Mouse (Mus musculus) heart, adult 11 months (tissue): Measurements from ENCODE around the gene Limd1.
A peak's percentile ranks its signal among the peaks of the same experiment; 100 is the strongest.

Experiments used
- DNase-seq: peaks from one replicate; pipeline ENCODE4 v3.0.0; 2022

The Limd1 gene

DNA sequence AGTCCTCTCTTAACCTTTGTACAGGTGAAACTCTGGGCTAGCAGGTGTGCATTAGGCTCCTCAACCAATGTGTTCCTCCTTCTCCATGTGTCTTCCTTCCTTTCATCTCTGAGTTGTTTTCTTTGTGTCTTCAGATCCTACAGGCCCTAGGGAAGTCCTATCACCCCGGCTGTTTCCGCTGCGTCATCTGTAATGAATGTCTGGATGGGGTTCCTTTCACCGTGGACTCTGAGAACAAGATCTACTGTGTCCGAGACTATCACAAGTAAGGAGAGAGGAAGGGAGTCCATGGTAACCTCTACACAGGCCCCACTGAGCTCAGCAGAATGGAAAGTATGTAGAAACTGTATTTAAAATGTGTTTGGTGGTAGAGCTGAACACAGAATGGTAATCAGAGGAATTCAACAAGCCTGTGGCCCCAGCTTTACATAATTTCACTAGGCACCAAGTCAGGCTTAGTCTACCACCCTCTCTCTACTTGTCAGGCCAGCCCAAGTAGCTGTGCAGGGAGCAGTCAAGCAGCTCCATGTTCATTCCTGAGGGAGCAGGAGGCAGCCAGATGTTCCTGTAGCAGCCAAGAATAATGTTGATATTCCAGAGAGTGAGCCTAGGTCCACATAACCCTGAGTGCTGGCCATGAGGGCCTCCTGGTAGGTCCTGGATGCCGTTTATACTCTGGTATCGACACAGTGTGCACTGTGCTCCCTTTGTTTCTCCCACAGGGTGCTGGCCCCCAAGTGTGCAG, 38.3 kb downstream of the Limd1 start:
- DNase-seq = peak; percentile 96

DNA sequence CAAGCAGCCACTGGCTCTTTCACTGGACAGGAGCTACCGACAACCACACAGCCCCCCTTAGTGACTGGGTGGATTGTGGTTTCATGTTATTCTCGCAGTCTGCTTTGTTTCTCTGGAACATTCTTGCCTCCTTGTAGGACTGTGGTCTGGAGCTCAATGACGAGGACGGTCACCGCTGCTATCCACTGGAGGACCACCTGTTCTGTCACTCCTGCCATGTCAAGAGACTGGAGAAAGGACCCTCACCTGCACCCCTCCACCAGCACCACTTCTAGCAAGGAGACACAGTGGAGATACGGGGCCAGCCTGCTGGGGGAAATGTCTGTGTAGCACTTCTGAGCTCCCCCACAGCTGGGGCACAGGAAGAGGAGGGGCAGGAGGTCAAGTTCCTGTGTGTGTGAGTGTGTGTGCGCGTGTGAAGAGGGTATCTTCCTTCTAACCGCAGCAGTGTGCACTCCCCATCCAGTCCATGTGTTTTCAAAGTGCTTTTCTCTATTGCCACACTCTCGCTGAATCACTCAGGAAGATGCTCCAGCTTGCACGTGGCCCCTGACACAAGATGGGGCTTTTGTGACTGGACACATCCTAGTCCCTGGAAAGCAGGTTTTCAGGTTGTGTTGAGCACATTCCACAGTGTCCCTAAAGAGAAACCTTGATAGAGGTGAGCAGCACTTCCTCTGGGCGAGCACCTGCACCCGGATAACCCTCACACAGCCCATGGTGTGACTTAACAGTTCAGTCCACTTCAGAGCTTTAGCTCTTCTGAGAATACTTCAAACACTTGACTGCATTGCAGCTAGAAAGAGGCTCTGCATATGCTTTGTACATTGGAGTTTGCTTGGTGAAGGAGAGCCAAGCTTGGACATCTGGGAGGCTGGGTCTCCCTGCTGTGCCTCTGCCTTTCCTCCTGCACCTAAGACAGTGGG, 40.7 kb downstream of the Limd1 start:
- DNase-seq = peak; percentile 90

DNA sequence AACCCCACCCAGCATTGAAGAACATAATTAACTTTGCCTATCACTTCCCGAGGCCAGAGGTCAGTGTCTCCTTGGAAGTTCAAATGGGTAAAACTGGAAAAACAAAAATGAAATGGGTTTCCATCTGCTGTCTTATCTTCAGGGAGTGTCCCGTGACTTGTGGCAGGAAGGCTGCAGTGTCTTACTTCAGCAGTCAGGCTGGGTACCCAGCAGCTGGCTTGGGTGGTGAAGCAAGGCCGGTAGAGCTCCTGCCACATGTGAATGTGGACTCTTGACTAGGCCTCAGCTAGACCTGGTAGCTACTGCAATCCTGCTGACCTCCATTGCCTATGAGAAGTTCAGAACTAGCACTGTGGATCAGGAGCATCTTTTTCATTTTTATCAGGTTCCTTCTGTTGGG, 42.2 kb downstream of the Limd1 start:
- peak; percentile 84 for DNase-seq

- no peak for DNase-seq
Measured at GRCm38 (mm10) chr9:123523676-123524075, 45.2 kb downstream of the Limd1 start.

DNA sequence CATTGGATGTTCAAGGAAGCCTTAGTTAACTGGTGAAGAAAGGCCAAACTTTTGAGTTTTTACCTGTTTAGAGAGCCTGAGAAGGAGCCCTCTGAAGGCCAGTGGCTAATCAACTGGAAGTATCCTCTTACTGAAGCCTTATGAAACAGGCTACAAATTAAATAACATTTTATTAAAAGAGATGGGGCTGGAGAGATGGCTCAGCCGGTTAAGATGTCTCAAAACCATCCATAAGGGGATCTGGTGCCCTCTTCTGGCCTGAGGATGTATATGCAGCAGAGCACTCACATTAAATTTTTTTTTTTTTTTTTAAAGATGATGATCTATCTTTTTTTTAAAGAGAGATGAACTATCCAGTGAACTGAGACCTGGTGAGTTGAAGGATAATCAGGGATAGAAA, 46.6 kb downstream of the Limd1 start:
- DNase-seq = peak; percentile 91

DNA sequence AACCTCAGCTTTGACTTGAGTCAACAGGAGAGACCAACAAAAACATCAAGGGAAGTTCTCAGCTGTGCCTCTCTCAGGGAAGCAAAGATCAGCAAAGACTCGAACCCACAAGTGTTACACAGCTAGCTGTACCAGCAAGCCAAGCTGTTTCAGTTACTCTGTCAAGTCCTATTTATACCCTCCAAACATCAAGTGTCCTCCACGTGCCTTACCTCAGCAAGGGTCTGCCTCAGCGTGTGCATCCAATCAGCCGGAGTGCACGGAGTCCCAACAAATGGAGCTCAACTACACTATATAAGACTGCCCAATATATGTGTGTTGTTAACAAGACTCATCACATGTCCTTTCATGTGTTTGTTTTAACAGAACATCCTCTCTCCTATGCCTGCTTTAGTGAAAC, 48.0 kb downstream of the Limd1 start:
- peak; percentile 90 for DNase-seq

GRCm38 (mm10) chr9:123528087-123528925, 49.8 kb downstream of the Limd1 start:
- peak; percentile 64 for DNase-seq

DNA sequence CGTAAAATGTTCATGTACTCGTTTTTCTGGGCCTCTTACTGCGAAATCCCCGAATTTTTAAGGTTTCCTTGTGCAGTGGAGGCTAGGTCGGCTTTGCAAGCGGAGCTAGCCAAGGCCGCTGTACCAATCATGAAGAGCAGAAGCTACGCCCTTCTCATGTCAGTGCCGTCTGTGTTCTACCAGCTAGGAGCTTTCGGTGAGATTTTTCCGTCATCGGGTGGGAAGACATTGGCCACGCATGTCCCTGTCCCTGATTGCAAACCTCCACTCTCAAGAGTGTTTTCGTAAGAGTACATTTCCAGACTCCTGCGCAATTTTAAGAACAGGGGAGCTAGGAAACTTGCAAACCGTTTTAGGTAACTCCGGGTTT, 50.4 kb downstream of the Limd1 start:
- peak; percentile 96 for DNase-seq

- peak; percentile 100 for DNase-seq
Measured at GRCm38 (mm10) chr9:123529392-123530157, 51.1 kb downstream of the Limd1 start, which contains the start of gene Sacm1l. Gene Sacm1l (plus strand): TSS chr9:123529759.

GRCm38 (mm10) chr9:123530158-123530475, 51.6 kb downstream of the Limd1 start:
- DNase-seq = no peak

- peak; percentile 83 for DNase-seq
Measured at GRCm38 (mm10) chr9:123530566-123531130, 52.1 kb downstream of the Limd1 start.

DNA sequence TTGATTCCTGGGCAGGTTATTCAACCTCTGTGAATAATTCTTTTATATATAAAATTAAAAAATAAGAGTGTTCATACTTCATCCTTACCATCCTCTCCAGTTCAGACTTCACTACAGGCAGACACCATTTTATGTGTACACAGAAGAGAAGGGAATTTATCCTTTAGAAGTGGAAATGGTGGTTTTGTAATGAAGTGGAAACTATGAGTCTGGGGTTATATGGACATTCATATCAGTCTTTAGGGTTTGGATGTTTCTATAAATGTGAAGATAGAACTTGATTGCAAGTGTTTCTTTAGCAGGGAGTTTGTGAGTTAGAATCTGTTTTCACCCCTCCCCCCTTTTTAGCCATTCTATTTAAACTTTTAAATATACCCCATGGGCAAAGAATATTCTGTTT, 52.7 kb downstream of the Limd1 start:
- no peak for DNase-seq

GRCm38 (mm10) chr9:123536613-123537012, 58.1 kb downstream of the Limd1 start:
- no peak for DNase-seq

- DNase-seq = peak; percentile 71
Measured at GRCm38 (mm10) chr9:123538189-123538588, 59.7 kb downstream of the Limd1 start.

GRCm38 (mm10) chr9:123539093-123539492, 60.6 kb downstream of the Limd1 start:
- peak; percentile 86 for DNase-seq

GRCm38 (mm10) chr9:123539823-123540222, 61.3 kb downstream of the Limd1 start:
- no peak for DNase-seq

- no peak for DNase-seq
Measured at GRCm38 (mm10) chr9:123554599-123554998, 76.1 kb downstream of the Limd1 start.
